Mouse (Mus musculus): ENCODE results near the gene Ch25h.

DNA sequence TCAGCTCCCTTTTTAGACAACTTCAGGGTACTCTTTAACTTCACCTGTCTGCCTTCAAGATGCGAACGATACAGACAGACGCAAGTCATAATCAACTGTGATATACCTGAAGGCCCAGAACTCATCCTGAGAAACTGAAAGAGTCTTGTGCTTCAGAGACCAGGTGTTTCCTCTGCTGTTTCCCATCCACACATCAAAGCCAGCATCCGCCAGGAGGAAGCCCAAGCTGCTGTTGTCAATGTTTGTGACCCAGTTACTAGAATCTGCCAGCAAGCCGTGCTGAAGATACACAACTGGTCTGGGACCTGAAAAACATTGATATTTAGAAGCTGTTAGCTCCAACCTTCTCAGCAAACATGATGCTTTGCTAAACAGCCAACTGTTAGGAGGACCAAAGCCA lies 35.8 kb upstream of the Ch25h start:
- TF ChIP-seq CTCF (IDR thresholded peaks at IDR 0.05) (no peak), POLR2A (IDR thresholded peaks at IDR 0.05; ENCODE audit: insufficient read depth, low read depth, low read length) (no peak)

Measured in heart, adult 2 months (tissue).